Mouse (Mus musculus) embryonic facial prominence, embryonic 11.5 days (tissue): Measurements from ENCODE around the gene Zmym5. TPM values are rescaled to one million over a fixed set of nuclear protein-coding genes. Genes with fewer than 3 reads are reported as not detected.

ENCODE experiments used
- ATAC-seq: fragments of 200-750 bp; cut with Nextera tagmentation; replicated peaks from 2 replicates; pipeline ENCODE4 v1.8.0; 2017; ENCODE audit warnings: low read depth; ENCODE audit not compliant: insufficient number of reproducible peaks, low FRiP score, low TSS enrichment
- DNase-seq: peaks from one replicate; pipeline ENCODE4 v3.0.0-alpha.2; 2015; ENCODE audit warnings: low spot score
- H3K27ac ChIP-seq: fragments of 300-500 bp; sonication (generic); replicated peaks from 2 replicates; pipeline ENCODE4 v1.5.1; 2014; ENCODE audit warnings: mild to moderate bottlenecking, low read depth, low read length, control low read depth
- H3K27me3 ChIP-seq: fragments of 300-500 bp; sonication (generic); 2 replicates; pipeline ENCODE4 v1.6.1; 2014; ENCODE audit warnings: mild to moderate bottlenecking, low read length, moderate library complexity, mixed read lengths; ENCODE audit not compliant: control insufficient read depth, insufficient read depth
- H3K36me3 ChIP-seq: fragments of 300-500 bp; sonication (generic); replicated peaks from 2 replicates; pipeline ENCODE4 v1.6.1; 2014; ENCODE audit warnings: low read depth, mild to moderate bottlenecking, low read length, moderate library complexity, mixed read lengths; ENCODE audit not compliant: control insufficient read depth, insufficient read depth
- H3K4me1 ChIP-seq: fragments of 300-500 bp; sonication (generic); 2 replicates; pipeline ENCODE4 v1.6.1; 2014; ENCODE audit warnings: low read length, mixed read lengths; ENCODE audit not compliant: control insufficient read depth, insufficient read depth
- H3K4me2 ChIP-seq: fragments of 300-500 bp; sonication (generic); 2 replicates; pipeline ENCODE4 v1.6.1; 2014; ENCODE audit warnings: low read depth, mild to moderate bottlenecking, control low read depth, low read length, moderate library complexity
- H3K4me3 ChIP-seq: fragments of 300-500 bp; sonication (generic); 2 replicates; pipeline ENCODE4 v1.5.1; 2014; ENCODE audit warnings: low read depth, low read length, control low read depth
- H3K9ac ChIP-seq: fragments of 300-500 bp; sonication (generic); replicated peaks from 2 replicates; pipeline ENCODE4 v1.6.1; 2014; ENCODE audit warnings: mild to moderate bottlenecking, control low read depth, low read length
- H3K9me3 ChIP-seq: fragments of 300-500 bp; sonication (generic); replicated peaks from 2 replicates; pipeline ENCODE4 v1.6.1; 2016; ENCODE audit warnings: mild to moderate bottlenecking, low read length, inconsistent platforms, mixed read lengths; ENCODE audit not compliant: control insufficient read depth
- WGBS: fragments of 180-500 bp; shearing (Covaris S2); extraction: QIAGEN DNeasy Blood & Tissue Kit; methylation state at CpG from one replicate; pipeline ENCODE4 v1.1.7; 2014; 5-methylcytosine and 5-hydroxymethylcytosine counted together
- polyA plus RNA-seq: library from polyadenylated mRNA; unstranded; fragments of >200 nt; fragmentation: Nextera tagmentation; extraction: Ambion mirVana; gene quantifications from 2 replicates; pipeline ENCODE4 v1.2.1, GENCODE M21; 2014

The Zmym5 gene
- polyA plus RNA-seq, 1 experiment from 2014 or later, result 24.2 TPM

DNA sequence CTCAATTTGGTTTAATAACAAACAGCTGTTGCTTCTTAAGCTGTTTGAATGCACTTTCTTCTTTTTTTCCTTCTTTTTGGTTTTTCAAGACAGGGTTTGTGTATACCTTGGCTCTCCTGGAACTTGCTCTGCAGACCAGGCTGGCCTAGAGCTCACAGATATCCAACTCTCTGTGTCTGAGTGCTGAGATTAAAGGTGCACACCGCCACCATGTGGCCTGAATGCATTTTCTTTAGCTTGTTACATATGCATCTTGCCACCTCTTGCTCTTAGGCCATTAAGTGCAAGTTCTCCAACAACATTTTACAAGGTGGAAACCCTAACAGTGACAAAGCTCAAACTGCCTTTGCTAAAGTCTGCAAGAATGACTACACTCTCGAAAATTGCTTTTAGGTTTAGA, 18.3 kb downstream of the Zmym5 start:
- 46% methylated on average over 2 of the region's 2 CpGs for WGBS
- Histone ChIP-seq H3K4me2 (no peak overlapping the region), H3K27ac (no peak overlapping the region), H3K9me3 (no peaks in the 10 kb centered on the region), H3K27me3 (no peaks in the 10 kb centered on the region), H3K36me3 (peaks cover 2% of the 10 kb centered on the region; the same call in 1 of the 2 replicates), H3K4me1 (no peaks in the 10 kb centered on the region), H3K9ac (no peak overlapping the region), H3K4me3 (no peak overlapping the region)
- no peak for ATAC-seq
- peak; percentile 73 for DNase-seq

DNA sequence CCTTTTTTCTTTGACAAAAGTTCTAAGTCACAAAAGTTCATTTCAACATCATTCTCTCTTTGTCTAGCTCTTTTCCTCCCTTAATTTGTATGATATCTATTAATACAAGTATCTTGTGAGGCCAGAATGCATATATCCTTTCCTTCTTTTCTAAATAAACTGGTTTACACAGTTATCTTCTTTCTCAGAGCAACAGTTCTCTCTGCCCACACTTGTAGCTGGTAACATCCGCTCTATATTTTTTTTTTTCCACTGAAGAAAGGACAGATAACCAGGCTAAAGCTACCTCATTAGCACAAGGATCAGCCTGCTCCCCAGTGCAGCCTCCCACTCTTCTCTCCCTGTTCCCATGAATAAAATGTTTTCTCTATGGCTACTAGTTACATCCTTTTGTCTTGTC, 26.9 kb downstream of the Zmym5 start:
- Histone ChIP-seq H3K4me3 (no peak overlapping the region), H3K4me1 (no peaks in the 10 kb centered on the region), H3K36me3 (no peaks in the 10 kb centered on the region), H3K9ac (no peak overlapping the region), H3K9me3 (no peaks in the 10 kb centered on the region), H3K4me2 (no peak overlapping the region), H3K27me3 (no peaks in the 10 kb centered on the region), H3K27ac (no peak overlapping the region)
- 79% methylated on average over 1 of the region's 1 CpGs for WGBS
- ATAC-seq (no peak), DNase-seq (no peak)

DNA sequence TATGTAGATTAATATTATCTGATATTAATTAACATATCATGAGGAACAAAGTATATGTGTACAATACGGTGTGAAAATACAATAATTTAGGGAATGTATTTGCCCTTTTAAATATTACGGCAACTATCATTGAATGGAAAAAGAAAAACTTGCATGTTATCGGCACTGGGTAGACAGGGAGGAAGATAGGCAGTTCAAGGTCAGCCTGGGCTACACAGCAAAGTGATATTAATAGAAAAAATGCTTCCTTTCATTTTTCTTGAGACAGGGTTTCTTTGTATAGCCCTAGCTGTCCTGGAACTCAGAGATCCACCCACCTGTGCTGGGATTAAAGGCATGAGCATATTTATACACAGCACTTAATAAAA, 32.6 kb downstream of the Zmym5 start:
- no peaks in the 10 kb centered on the region for H3K27me3 ChIP-seq
- H3K27ac ChIP-seq, result peak overlapping the region; percentile 91
- DNase-seq (no peak), ATAC-seq (peak; percentile 7; the same call in 1 of the 2 replicates)
- H3K4me2 ChIP-seq, result peak overlapping the region; percentile 36
- H3K4me3 ChIP-seq, result peak overlapping the region; percentile 96
- peaks cover 4% of the 10 kb centered on the region; the same call in 1 of the 2 replicates for H3K4me1 ChIP-seq
- H3K9ac ChIP-seq, result peak overlapping the region; percentile 55
- no peaks in the 10 kb centered on the region for H3K9me3 ChIP-seq
- H3K36me3 ChIP-seq, result no peaks in the 10 kb centered on the region
- 50% methylated on average over 3 of the region's 3 CpGs for WGBS

DNA sequence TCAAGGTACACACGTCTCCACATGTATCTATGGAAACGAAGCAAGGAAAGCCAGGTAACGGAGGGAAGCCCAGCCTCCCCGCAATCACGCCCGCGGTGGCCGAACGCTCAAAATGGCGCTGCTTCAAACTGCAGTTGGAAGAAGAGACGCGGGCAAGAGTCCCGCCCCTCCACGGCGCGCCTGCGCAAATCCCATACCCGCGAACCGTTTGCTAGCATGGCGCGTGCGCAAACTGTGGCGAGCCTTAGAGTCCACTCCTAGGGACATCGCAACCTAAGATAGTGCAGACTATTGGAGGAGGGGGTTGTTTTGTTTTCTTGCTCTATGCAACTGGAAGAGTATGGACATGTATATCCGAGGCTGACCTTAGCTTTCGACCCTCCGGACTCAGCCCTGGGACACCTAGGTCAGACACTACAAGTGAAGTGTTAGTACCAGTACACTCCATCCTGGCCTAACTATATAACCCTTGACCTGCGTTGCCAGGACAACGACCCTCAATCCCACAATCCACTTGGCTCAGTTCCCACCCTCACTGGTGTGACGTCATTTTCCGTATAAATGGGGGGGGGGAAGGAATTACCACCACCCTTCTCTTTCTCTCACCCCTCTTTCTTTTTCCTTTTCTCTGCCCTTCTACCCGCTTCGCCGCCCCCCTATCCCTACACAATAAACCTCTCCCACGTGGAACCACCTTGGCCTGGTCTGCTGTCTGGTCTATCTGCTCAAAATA, 33.1 kb downstream of the Zmym5 start, which contains the start of gene Pspc1:
Pspc1 (minus strand) TSS at position 117 of the 733 bp plus-strand sequence.
- Histone ChIP-seq H3K4me2 (peak within 1 kb of the TSS; percentile 71), H3K9ac (peak within 1 kb of the TSS; percentile 93), H3K27ac (peak within 1 kb of the TSS; percentile 91), H3K9me3 (no peaks in the 10 kb centered on the region), H3K4me3 (peak within 1 kb of the TSS; percentile 96), H3K4me1 (peaks cover 4% of the 10 kb centered on the region; the same call in 1 of the 2 replicates), H3K27me3 (no peaks in the 10 kb centered on the region), H3K36me3 (no peaks in the 10 kb centered on the region)
- DNase-seq (peak; percentile 99), ATAC-seq (peak; percentile 97)
- WGBS, result under 1% methylated on average over 36 of the region's 36 CpGs

DNA sequence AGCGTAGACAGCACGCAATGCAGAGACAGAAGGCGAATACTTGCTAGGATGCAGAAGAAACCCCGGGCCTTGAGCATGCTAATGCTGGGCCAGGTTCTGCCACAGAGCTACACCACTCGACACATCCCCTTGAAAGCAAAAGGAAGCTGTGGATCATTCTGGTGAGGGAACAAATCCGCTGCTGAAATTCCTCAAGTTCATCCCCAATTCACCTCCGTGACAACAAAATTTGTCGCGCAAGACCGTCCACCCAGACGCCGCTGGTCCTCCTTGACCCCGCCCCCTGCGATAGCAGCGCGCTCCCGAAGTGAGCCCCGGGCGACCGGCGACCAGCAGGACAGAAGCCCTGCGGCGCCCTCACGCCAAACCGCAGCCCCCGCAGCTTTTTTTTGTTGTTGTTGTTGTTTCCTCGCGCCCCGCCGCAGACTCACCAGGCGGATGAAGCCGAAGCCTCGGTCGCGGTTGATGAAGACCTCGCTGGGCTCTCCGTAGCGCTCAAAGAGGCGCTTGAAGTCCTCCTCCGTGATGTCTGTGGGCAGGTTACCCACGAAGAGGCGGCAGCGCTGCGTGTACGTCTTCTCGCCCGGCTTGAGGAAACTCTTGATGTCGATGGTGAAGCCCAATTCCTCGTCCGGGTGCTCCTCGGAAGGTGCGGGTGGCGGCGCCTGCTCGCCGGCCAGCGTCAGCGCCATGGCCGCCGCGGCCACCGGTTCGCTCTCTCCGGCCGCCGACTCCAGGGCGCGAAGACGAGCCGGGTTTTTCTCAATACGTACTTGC, 34.0 kb downstream of the Zmym5 start:
- H3K27me3 ChIP-seq, result no peaks in the 10 kb centered on the region
- peak overlapping the region; percentile 93 for H3K9ac ChIP-seq
- H3K36me3 ChIP-seq, result no peaks in the 10 kb centered on the region
- under 1% methylated on average over 71 of the region's 71 CpGs for WGBS
- peak overlapping the region; percentile 91 for H3K27ac ChIP-seq
- DNase-seq (peak; percentile 66), ATAC-seq (peak; percentile 21; the same call in 1 of the 2 replicates)
- H3K4me2 ChIP-seq, result peak overlapping the region; percentile 71
- H3K9me3 ChIP-seq, result no peaks in the 10 kb centered on the region
- peak overlapping the region; percentile 96 for H3K4me3 ChIP-seq
- H3K4me1 ChIP-seq, result peaks cover 4% of the 10 kb centered on the region; the same call in 1 of the 2 replicates

DNA sequence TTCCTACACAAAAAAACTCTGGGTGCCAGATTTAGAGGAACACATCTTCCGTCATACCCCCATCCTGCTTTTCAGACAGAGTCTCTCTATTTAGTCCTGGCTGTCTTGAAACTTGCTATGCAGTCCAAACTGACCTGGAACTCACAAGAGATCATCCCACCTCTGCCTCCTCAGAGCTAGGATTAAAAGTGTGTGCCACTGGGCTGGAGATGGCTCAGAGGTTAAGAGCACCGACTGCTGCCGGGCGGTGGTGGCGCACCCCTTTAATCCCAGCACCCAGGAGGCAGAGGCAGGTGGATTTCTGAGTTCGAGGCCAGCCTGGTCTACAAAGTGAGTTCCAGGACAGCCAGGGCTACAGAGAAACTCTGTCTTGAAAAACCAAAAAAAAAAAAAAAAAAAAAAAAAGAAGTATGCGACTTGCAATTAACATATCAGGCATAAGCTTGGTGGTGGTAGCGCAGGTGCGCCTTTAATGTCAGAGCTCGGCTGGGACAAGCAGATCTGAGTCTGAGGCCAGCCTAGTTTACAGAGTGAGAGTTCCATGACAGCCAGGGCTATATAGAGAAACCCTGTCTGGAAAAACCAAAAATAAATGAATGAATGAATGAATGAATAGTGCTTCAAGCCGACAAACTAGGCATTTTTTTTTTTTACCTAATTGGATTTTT, 34.8 kb downstream of the Zmym5 start:
- no peak for ATAC-seq
- H3K27ac ChIP-seq, result no peak overlapping the region

DNA sequence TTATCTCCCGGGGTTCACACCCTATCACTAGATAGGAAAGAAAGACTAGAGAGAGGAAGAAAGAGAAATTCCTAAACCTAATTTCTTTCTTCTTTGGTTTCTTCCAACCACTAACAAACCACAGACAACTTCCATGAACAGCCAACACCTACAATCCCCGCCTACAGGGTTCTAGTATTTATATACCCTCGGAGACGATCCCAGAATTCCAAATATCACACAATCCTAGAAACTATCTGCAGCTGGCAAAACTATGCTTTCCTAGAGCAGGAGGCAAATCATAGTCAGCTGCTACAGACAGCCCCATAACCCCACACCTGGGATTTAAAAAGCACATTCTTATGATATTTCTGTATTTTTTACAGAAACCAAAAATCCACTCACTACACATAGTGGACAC, 36.1 kb downstream of the Zmym5 start:
- Histone ChIP-seq H3K36me3 (no peaks in the 10 kb centered on the region), H3K27ac (no peak overlapping the region), H3K9me3 (no peaks in the 10 kb centered on the region), H3K4me1 (peaks cover 4% of the 10 kb centered on the region; the same call in 1 of the 2 replicates), H3K27me3 (no peaks in the 10 kb centered on the region), H3K4me2 (peak overlapping the region; percentile 16; the same call in 1 of the 2 replicates), H3K4me3 (0 out of 2 replicates have a peak overlapping the region, but pooled peaks have one; percentile 1), H3K9ac (no peak overlapping the region)
- ATAC-seq (no peak), DNase-seq (no peak)
- WGBS, result 73% methylated on average over 4 of the region's 4 CpGs

More for the DNA sequence above, 34.8 kb downstream of the Zmym5 start:
- Histone ChIP-seq H3K36me3 (no peaks in the 10 kb centered on the region), H3K4me2 (peak overlapping the region; percentile 71), H3K9me3 (no peaks in the 10 kb centered on the region), H3K4me1 (peaks cover 4% of the 10 kb centered on the region; the same call in 1 of the 2 replicates), H3K27me3 (no peaks in the 10 kb centered on the region), H3K4me3 (peak overlapping the region; percentile 96), H3K9ac (peak overlapping the region; percentile 93)
- 40% methylated on average over 11 of the region's 11 CpGs for WGBS
- DNase-seq, result no peak
